Mouse (Mus musculus) lung, postnatal 0 days (tissue): ENCODE results near the gene Olfr447.

ENCODE experiments used
- CTCF ChIP-seq: IDR thresholded peaks from 2 replicates; pipeline ENCODE4 v1.5.1; 2016; ENCODE audit warnings: antibody characterized with exemption, mild to moderate bottlenecking
- EP300 ChIP-seq: IDR thresholded peaks from 2 replicates; pipeline ENCODE4 v1.6.1; 2016; ENCODE audit warnings: antibody characterized with exemption, mild to moderate bottlenecking, control low read depth

GRCm38 (mm10) chr6:42876323-42876722, 32.4 kb upstream of the Olfr447 start:
- TF ChIP-seq EP300 (no peak), CTCF (no peak)
